Mouse (Mus musculus) spleen, postnatal 36 days (tissue): Measurements from ENCODE around the gene Rreb1.
A peak's percentile ranks its signal among the peaks of the same experiment; 100 is the strongest.

ENCODE experiments used
- DNase-seq, 2 experiments: peaks; one replicate each; pipeline ENCODE4 v3.0.0; 2022; ENCODE audit warnings: low spot score in 2 of 2, mixed read lengths in 1 of 2

Gene Rreb1

DNA sequence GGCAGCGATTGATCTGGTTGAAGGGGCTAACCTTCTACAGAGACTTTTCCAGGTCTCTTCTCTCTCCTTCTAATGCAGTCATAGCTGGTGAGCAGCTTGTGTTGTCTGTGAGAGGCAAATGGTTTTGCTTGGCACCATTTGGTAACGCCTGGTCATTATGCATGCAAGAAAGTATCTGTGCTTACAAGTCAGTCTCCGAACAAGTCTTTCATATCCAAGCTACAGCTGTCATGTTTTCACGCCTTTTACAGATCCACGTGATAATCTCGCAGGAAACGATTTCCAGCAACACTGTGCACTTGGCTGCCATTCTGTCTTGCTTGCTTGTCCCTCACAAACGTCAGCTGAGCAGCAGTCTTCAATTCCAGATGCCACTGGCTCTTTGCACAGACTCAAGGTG lies 191.8 kb downstream of the Rreb1 start:
- no peak for DNase-seq

DNA sequence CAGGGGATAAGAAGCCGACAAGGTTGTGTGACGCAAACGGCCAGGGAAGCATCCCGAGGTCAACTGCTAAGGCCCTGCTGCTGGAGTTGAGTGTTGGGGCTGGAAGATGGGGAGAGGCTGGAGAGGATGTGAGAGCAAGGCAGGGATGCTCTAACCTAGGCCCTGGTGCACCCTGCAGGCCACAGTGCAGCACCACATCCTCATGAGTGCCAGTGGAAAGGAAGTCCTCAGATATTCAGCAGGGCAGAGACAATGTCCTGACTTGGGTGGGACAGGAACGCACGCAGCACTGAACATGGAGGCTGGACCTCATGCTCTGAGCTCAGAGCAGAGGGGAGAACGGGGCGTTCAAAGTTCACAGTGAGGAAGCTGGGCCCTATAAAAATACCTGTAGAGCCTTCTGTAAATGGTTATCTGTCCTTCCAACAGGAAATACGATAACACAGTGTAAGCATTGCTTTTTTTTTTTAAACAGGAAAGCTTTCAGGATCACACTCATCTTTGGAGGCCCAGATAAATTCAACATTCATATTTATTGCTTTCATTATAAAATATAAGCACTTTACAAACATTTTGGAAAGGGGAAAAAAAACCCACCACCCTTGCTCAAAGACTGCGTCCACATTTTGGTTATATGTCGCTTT lies 192.8 kb downstream of the Rreb1 start:
- DNase-seq, result no peak

DNA sequence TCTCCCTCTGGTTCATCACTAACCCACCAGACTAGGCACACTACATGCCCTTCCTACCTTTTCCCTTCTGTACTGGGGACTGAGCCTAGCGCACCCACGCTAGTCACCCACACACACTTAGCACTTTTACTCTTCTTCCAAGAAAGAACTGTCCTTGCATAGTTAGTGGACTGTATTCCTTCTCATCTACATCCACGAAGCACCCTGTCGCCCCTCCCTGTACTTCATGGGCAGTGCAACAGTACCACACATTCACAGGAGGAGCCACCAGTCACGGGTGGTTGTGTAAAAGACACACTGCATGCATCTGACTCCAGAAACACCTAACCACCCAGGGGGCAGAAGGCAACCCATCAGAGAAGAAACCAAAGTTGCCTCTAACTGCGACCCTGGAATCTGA lies 195.8 kb downstream of the Rreb1 start:
- DNase-seq, result no peak

DNA sequence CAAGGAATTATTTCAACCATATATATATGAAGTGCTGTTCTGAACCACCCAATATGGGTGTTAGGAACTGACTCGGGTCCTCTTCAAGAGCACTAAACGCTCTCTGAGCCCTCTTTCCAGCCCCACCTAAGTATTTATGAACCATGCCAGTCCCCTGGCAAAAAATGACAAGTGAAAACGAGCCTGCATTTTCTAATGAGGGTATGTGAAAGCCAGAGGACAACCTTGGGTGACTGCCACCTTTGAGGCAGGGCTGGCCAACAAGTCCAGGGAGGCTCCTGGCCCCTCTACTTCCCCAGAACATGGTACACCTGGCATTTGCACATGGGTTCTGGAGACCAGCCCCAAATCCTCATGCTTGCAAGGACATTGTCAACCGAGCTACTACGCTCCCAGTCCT lies 196.5 kb downstream of the Rreb1 start:
- no peak for DNase-seq

DNA sequence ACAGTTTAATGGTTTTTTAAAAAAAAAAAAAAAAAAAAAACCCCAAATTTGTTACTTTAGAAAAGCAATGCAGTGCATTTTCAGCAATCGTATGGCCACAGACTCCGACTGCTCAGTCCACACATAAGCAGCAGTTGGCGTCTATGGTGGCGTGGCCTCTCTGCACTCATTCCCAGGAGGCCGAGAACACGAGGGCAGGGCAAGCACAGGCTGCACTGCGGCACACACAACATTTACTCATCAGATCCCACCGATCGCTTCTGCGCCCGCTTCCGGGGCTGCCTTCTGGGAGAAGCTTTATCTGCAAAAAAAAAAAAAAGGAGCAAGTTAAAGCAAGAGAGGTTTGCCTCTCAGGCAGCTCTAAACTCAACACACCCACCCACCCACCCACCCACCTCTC lies 201.3 kb downstream of the Rreb1 start:
- no peak for DNase-seq

DNA sequence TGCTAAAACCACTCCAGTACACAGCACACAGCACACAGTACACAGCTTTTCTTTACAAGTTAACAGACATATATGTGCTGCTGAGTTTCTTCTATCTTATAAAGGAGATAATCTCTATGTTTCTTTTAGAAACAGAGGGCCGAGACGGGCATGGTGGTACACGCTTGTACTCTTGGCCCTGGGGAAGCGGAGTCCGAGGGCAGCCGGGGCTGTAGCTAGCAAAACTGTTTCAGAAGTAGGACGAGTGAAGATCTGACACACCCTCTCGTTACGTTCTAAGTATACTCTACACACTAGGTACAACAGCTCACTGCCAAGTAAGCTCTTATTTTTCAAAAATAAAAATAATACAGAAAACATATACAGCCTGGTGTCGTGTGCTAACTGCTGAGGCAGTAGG lies 202.1 kb downstream of the Rreb1 start:
- no peak for DNase-seq

DNA sequence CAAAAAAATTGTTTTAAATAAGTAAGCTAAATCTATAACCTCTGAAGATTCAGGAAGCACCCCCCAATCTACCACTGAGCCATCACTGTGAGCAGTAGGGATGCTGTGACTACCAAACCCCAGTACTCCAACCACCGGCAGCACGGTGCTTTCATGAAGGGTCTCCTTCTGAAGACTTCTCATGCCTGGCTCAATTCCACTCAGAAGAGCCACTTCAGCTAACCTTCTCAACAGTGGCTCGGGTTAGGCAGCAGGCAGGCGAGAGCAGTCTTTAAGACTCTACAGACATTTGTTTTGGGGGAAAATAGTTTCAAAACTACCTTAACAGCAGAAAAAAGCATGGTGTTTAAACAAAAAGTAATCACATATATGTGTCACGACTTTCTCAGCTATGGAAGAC lies 202.9 kb downstream of the Rreb1 start:
- no peak for DNase-seq

DNA sequence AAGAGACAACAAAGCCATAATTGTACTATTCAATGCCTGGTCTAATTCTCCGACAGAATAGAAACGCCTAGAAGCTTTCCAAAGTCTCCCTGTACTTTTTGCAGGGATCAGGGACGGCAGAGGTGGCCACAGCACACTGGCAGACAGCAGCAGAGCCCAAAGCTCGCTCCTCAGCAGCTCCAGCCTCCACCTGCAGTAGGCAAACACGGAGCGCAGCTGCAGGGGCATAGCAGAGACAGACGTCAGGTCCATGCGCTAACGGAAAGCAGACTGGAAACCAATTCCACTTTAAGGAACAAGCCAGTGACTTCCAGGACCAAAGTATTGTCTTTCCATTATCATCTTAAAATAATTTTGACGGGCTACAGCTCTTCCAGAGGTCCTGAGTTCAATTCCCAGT lies 208.0 kb downstream of the Rreb1 start:
- DNase-seq, result no peak

DNA sequence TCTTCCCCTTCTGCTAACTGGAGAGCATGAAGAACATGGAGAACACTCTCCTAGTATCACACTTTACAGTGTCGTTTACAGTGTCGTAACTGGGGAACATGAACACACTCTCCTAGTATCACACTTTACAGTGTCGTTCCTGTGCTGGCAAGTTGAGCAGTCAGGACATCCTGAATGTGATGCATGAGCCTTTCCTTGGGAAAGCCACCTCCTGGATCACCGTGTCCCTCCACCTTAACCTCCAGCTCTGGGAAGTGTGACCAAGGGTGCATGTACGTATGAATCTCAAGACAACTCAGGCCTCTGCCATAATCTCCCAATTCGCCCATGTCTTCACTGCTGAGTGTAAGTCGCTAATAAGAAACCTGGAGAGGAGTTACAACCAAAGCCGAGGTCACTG lies 211.5 kb downstream of the Rreb1 start:
- no peak for DNase-seq

DNA sequence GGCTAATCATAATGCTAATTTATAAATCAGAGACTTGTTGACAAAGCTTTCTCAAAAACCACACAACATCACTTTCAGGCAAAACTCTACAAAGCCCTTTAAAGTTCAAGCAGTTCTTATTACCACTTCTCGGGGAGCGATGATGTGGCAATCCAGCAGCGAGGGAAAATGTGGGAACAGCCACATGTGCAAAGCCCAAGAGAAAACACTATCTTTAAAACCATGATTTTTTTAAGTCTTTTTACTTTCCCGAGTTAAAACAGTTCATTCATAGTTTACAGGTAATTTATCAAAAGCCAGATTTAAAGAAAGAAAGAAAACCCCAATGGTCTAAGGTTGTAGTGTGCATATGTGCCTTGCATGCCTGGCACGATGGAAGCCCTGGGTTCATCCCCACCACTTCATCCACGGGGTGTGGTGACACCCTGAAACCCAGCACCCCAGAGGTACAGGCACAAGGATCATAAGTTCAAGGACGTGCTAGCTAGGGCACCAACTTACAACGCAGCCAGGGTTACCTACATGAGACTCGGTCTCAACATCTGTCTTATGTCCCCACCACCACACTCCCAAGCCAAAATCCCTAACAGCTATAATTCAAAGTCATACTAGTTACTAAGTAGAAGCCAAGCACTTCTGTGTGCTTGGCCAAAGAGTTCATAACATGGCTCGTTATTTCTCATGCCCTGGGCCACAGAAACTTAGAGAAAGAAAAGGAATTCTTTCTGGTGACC lies 214.6 kb downstream of the Rreb1 start:
- no peak for DNase-seq

DNA sequence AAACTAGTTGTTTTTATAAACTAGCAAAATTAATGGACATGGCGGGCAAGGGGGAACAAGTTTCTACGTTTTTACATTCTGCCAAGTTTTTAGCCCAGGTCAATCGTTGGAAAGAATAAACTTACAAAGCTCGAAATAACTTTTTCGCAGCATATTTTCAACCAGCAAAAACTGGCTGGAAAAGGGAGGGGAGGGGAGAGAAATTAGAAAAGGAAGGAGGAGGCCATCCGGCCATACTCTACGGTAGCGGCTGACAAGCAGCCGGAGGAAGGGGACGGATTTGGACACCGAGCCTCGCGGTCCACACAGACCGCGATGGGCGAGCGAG lies 215.1 kb downstream of the Rreb1 start:
- no peak for DNase-seq

DNA sequence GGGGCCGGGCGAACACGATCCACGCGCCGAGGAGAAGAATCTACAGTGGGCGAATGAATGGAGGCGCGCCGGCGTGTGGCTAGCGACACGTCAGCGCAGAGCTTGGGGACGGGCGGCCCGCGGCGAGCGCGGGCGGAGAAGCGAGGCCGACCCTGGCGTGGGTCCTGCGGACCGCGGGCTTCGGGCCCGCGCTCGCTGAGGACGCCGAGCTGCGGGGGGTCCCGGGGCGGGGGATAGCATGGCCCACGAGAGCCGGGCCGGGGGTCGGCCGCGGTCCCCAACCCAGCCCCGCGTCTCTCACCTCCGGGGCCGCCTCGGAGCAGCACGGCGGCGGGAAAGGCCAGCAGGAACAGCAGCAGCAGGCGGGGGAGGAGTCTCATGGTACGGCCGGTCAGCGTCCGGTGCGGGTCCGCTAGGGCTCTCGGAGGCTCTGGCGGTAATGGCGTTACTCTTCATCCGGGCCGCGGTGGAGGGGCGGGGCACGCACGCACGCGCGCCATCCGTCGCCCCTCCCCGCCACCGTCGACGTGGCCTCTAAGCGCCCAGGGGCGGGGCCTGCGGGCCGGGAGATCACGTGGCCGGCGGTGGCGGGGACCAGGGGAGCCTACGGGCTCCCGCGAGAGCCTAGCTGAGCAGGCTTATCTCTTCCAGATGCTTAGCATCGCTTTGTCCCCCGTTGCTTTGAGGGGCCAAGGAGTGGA lies 215.7 kb downstream of the Rreb1 start, which contains the start of gene Ssr1:
Gene Ssr1, minus strand, starts transcription at position 514 of the 701 bp plus-strand sequence.
- DNase-seq, result peak; percentile 94 to 95

DNA sequence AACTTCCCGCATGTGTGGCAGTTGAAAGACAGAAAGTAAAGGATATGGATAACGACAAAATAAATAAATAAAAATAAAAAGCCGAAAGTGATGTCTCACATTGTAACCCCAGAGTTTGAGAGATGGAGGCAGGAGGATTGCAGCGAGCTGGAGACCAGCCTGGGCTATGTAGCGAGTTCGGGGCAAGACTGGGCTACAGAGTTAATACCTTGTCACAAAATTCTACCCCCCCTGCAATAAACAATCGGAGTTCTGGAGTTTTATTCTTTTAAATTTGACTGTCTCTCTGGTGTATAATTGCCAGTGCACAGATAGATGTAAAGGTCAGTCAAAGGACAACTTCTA lies 216.2 kb downstream of the Rreb1 start:
- DNase-seq, result no peak

DNA sequence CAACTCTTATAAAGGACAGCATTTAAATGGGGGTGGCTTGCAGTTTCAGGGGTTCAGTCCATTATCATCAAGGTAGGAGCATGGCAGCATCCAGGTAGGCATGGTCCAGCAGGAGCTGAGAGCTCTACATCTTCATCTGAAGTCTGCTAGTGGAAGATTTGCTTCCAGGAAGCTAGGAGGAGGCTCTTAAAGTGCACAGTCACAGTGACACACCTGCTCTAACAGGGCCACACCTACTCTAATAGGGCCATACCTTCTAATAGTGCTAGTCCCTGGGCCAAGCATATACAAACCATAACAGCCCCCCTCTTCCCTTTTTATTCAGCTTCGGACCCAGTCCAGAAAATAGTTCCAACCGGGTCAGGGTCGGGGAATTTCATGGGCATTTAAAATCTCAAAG lies 221.5 kb downstream of the Rreb1 start:
- no peak for DNase-seq
